Mouse (Mus musculus): ENCODE results near the gene Notch2.

DNA sequence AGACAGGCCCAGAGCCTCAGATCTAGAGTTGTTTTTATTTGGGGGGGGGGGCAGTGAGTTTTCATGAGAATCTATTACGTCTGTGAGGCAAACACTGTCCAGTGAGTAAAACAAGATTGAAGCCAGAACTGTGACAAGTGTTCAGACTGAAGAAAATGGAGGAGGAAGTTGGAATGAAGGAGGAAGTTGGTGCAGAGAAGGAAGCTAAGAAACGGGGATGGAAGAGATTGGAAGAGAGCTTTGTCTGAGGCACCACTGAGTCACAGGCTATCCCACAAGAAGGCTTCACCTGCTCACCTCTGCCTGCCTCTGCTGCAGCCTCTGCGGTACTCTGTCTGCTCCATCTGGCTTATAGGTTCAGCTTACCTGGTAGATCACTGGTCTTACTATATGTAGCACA is 74.2 kb downstream of the Notch2 start:
- TF ChIP-seq POLR2A (IDR thresholded peaks at IDR 0.05; ENCODE audit: insufficient read depth, low read depth, low read length) (no peak), CTCF (IDR thresholded peaks at IDR 0.05) (no peak)

Measured in heart, adult 2 months (tissue).